Mouse (Mus musculus): ENCODE measurements at regions not wholly inside any gene's neighbourhood (a gene's known extent, or its start where the extent isn't known, plus 50 kb on each side); places are given as distances from the start of the nearest gene placed in this dataset.

DNA sequence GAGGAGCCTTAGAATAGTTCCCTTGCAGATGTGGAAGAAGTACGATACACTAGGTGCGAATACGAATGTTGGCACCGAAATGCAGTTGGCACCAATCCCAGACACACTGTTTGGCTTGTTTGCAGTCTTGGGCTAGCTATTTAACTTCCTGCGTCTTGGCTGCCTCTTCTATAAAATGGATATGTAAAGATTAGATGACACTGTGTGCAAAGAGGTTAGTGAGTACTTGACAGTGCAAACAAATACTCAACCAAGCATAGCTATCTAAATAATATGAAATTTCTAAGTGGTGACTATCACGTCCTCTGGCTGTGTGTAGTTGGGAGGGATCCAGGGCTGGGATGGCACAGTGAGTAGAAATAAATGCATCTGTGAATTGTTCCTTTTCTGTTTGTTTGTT lies 86.9 kb downstream of the Ccdc71l start:
- 91% methylated on average over 6 of the region's 6 CpGs for WGBS
- no peaks in the 10 kb centered on the region for H3K36me3 ChIP-seq
- no peak overlapping the region for H3K9ac ChIP-seq
- H3K9me3 ChIP-seq, result no peaks in the 10 kb centered on the region
- ATAC-seq (ENCODE audit: low FRiP score, low read depth), result no peak
- H3K4me1 ChIP-seq, result no peaks in the 10 kb centered on the region
- no peaks in the 10 kb centered on the region for H3K27me3 ChIP-seq (replicated peaks)
- no peak overlapping the region for H3K27ac ChIP-seq
- H3K4me2 ChIP-seq (replicated peaks), result no peak overlapping the region
- H3K4me3 ChIP-seq, result no peak overlapping the region

DNA sequence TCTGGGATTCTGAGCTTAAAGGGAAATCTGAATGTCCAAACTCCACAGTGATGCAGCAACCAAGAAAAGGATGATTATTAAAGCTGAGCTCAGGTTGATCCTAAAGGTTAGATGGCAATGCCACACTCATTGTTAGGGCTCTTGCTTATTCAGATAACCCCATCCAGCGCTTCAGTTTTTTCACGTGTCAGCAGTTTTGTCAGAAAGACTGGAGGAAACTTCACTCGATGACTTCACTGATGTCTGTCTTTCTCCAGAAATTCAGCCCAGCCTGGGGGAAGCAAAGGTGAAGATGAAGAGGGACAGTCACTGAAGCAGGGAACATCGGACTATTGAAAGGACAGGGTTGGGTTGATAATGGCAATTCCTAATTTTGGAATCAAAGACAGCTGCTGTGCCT lies 91.4 kb downstream of the Ccdc71l start:
- Histone ChIP-seq H3K9ac (no peak overlapping the region), H3K4me3 (no peak overlapping the region), H3K9me3 (no peaks in the 10 kb centered on the region), H3K27ac (no peak overlapping the region), H3K4me1 (no peaks in the 10 kb centered on the region), H3K4me2 (replicated peaks) (no peak overlapping the region), H3K27me3 (replicated peaks) (no peaks in the 10 kb centered on the region), H3K36me3 (no peaks in the 10 kb centered on the region)
- 86% methylated on average over 4 of the region's 4 CpGs for WGBS
- ATAC-seq (ENCODE audit: low FRiP score, low read depth), result no peak

DNA sequence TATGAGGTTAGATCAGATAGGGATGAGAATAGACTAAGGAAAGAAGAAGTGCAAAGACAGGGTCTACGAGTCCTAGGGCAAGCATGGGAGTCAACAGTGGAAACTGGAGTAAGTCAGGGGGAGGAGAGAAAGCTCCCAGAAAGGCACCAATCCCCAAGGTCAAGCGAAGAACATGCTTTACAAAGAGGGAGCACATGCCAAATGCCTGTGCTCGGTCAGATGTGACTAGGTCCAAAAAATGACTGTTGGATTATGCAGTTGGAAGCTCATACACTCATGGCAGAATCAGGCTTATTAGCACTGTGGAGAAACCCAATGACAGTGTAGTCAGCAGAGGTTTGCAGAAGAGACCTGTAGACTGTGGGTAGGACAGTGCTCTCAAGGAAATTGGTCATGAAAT lies 100.9 kb downstream of the Ccdc71l start:
- Histone ChIP-seq H3K36me3 (no peaks in the 10 kb centered on the region), H3K9me3 (no peaks in the 10 kb centered on the region), H3K4me2 (replicated peaks) (no peak overlapping the region), H3K4me1 (no peaks in the 10 kb centered on the region), H3K27me3 (replicated peaks) (no peaks in the 10 kb centered on the region), H3K9ac (no peak overlapping the region), H3K4me3 (no peak overlapping the region), H3K27ac (no peak overlapping the region)
- ATAC-seq (ENCODE audit: low FRiP score, low read depth), result no peak
- WGBS, result 79% methylated on average over 3 of the region's 3 CpGs

DNA sequence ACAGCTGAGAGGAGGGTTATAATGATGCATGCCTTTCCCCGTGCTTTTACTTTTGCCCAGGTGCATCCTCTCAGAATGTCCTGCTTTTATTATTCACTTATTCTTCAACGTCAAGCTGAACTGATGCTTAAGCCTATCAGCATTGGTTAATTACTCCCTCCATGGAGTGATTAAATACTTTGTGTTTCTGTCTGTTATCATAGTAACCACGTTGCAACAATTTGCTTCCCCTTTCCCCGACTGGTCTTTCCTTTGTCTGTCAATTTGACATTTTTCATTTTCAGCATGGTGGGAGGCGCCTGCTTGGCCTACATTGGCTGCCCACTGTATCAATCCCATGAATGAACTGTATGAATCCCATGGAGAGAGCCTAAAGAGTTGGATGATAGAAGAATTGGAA lies 101.8 kb downstream of the Ccdc71l start:
- no peaks in the 10 kb centered on the region for H3K9me3 ChIP-seq
- no peak for ATAC-seq (ENCODE audit: low FRiP score, low read depth)
- no peak overlapping the region for H3K4me2 ChIP-seq (replicated peaks)
- no peaks in the 10 kb centered on the region for H3K4me1 ChIP-seq
- H3K27ac ChIP-seq, result no peak overlapping the region
- no peak overlapping the region for H3K9ac ChIP-seq
- WGBS, result 73% methylated on average over 5 of the region's 5 CpGs
- no peak overlapping the region for H3K4me3 ChIP-seq
- no peaks in the 10 kb centered on the region for H3K27me3 ChIP-seq (replicated peaks)
- no peaks in the 10 kb centered on the region for H3K36me3 ChIP-seq

DNA sequence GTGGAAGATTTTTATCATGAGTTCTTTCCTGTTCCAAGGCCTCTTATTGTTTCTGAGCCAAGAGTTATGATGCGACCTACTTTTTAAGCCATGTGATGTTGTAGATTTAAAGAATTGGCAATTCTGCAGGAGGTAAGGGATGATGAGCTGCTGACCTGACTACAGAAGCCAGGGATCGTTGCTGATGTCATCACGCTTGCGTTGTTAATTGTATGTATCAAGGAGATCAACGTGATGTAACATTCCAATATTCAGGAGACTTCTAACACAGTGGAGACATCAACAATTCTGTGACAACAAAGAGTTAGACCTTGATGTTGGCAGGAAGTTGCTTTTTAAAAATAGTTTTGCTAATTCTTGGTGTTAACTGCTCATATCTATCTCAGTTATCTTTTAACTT lies 102.5 kb downstream of the Ccdc71l start:
- ATAC-seq (ENCODE audit: low FRiP score, low read depth), result no peak
- H3K27ac ChIP-seq, result no peak overlapping the region
- H3K9ac ChIP-seq, result no peak overlapping the region
- 90% methylated on average over 5 of the region's 5 CpGs for WGBS
- no peak overlapping the region for H3K4me2 ChIP-seq (replicated peaks)
- no peaks in the 10 kb centered on the region for H3K27me3 ChIP-seq (replicated peaks)
- no peaks in the 10 kb centered on the region for H3K9me3 ChIP-seq
- no peak overlapping the region for H3K4me3 ChIP-seq
- H3K4me1 ChIP-seq, result no peaks in the 10 kb centered on the region
- H3K36me3 ChIP-seq, result no peaks in the 10 kb centered on the region

DNA sequence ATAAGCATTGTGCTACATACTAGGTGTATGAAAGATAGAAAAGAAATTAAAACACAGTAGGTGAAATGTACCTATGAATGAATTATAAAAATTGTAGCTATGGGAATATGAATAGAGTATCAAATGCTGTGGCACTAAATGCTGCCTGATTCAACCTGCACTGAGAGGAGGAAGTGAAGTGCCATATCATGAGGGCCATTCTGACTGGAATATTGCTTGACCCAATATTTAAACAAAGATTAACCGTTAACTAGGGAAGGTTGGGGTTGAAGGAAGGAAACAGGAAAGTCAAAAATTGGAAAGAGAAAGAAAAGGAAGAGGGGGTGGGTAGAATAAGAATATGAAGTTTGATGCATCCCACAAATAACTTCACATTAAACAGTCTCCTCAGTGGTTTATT lies 103.8 kb downstream of the Ccdc71l start:
- 88% methylated on average over 1 of the region's 1 CpGs for WGBS
- Histone ChIP-seq H3K4me2 (replicated peaks) (no peak overlapping the region), H3K27ac (no peak overlapping the region), H3K27me3 (replicated peaks) (no peaks in the 10 kb centered on the region), H3K9me3 (no peaks in the 10 kb centered on the region), H3K36me3 (no peaks in the 10 kb centered on the region), H3K4me3 (no peak overlapping the region), H3K9ac (no peak overlapping the region), H3K4me1 (no peaks in the 10 kb centered on the region)
- no peak for ATAC-seq (ENCODE audit: low FRiP score, low read depth)

DNA sequence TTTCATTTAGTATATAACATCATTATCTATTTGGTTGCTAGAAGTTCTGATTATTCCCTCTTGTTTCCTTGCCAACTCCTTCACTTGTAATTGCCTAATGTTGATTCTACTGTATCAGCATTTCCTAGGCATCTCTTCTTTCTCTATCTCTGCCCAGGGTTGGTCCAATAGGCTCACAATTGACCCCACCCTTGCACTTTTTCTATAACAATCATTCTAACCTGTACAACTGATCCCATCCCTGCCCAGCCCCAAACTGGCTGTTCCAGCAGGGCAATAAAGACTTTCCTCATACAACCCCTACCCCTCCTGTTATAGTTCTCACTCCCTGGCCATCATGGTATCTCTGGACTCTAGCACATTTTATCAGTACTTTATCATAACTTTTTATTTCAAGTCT lies 104.3 kb downstream of the Ccdc71l start:
- Histone ChIP-seq H3K9ac (no peak overlapping the region), H3K4me3 (no peak overlapping the region), H3K9me3 (no peaks in the 10 kb centered on the region), H3K4me2 (replicated peaks) (no peak overlapping the region), H3K36me3 (no peaks in the 10 kb centered on the region), H3K27ac (no peak overlapping the region), H3K4me1 (no peaks in the 10 kb centered on the region), H3K27me3 (replicated peaks) (no peaks in the 10 kb centered on the region)
- ATAC-seq (ENCODE audit: low FRiP score, low read depth), result no peak

DNA sequence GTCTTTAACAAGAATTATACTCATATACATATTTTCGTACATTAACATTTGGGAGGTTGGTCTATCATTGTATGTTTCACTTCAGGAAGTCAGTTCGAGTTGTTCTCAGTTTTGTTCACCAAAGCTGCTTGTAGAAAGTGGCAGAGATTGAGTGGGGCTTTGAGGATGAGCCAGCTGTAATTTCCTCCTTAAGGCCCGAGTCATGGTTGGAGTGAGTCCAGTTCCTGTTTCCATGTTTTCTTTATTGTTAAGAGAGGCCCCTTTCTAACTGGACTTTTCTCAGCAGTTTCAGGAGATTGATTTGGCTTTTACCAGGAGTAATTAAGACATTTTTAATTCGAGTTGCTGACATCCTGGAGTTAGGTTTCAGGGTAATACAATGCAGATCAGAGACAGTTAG lies 107.7 kb downstream of the Ccdc71l start:
- H3K36me3 ChIP-seq, result no peaks in the 10 kb centered on the region
- no peak overlapping the region for H3K9ac ChIP-seq
- no peak overlapping the region for H3K4me3 ChIP-seq
- H3K4me2 ChIP-seq (replicated peaks), result no peak overlapping the region
- ATAC-seq (ENCODE audit: low FRiP score, low read depth), result no peak
- H3K27ac ChIP-seq, result no peak overlapping the region
- H3K9me3 ChIP-seq, result no peaks in the 10 kb centered on the region
- no peaks in the 10 kb centered on the region for H3K4me1 ChIP-seq
- WGBS, result 71% methylated on average over 4 of the region's 4 CpGs
- no peaks in the 10 kb centered on the region for H3K27me3 ChIP-seq (replicated peaks)

DNA sequence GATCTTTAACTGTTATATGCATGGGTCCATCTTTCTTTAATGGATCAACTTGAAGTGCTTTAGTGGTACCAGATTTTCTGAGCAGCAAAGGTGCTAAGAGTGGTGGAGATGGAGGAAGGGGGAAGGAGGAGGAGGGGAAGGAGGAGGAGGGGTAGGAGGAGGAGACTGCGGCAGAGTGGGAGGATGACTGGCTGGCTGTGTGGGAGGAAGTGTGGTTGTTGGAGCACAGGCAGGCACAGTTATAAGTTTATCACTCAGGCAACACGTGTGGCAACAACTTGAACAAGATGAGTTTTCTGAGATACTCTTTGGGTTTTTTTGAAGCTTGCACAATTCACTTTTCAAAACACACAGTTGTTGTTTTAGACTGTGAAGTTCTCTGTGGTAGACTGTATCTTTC lies 108.2 kb downstream of the Ccdc71l start:
- H3K4me1 ChIP-seq, result no peaks in the 10 kb centered on the region
- H3K27me3 ChIP-seq (replicated peaks), result no peaks in the 10 kb centered on the region
- no peaks in the 10 kb centered on the region for H3K36me3 ChIP-seq
- H3K27ac ChIP-seq, result no peak overlapping the region
- no peak for ATAC-seq (ENCODE audit: low FRiP score, low read depth)
- no peaks in the 10 kb centered on the region for H3K9me3 ChIP-seq
- no peak overlapping the region for H3K4me3 ChIP-seq
- WGBS, result 58% methylated on average over 2 of the region's 2 CpGs
- no peak overlapping the region for H3K4me2 ChIP-seq (replicated peaks)
- no peak overlapping the region for H3K9ac ChIP-seq

DNA sequence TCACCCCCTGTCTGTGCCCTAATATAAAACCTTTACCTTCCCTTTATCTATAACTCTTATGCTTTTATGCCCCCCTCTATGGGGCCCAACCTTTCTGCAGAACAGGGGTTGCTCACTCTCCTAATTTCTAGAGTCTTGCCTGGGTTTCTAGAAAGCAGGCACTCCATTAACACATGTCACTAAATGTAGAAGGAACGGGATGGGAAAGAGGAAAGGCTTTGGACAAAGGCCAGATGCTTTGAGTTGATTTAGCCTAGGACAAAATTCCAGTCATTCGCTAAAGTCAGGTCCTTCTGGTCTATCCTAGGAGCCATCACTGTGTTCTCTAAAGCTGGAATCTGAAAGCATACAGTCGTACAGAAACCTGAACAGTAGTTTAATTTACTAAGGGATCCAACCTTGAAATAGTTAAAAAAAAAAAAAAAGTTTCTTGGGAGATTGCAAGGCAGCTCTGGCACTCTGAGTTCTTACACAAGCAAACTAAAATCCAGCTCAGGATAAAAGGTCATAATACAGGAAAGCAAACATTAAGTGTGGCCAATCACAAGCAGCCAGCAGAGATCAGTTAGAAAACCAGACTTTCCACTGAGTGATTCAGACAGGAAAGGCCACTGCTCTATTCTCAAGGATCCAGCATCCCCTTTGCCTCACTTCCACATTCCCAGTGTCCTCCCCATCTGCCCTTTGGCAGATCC lies 109.5 kb downstream of the Ccdc71l start:
- no peak overlapping the region for H3K27ac ChIP-seq
- no peaks in the 10 kb centered on the region for H3K27me3 ChIP-seq (replicated peaks)
- no peaks in the 10 kb centered on the region for H3K9me3 ChIP-seq
- no peak overlapping the region for H3K4me3 ChIP-seq
- no peak overlapping the region for H3K9ac ChIP-seq
- H3K4me1 ChIP-seq, result no peaks in the 10 kb centered on the region
- H3K4me2 ChIP-seq (replicated peaks), result no peak overlapping the region
- ATAC-seq (ENCODE audit: low FRiP score, low read depth), result no peak
- H3K36me3 ChIP-seq, result no peaks in the 10 kb centered on the region
- WGBS, result 70% methylated on average over 3 of the region's 3 CpGs

DNA sequence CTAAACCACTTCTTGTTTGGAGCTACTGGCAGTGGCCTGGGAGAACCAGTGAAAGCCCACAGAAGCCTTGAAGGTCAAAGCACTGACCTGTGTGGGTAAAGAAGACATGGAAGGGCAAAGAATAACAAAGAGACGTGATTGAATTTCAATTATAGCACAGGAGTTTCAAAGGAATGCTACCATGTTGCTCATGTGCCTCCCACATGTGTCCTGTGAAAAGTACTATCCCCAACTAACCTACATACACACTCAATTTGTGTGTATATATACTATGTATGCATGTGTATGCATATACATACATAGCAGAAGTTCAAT lies 110.0 kb downstream of the Ccdc71l start:
- Histone ChIP-seq H3K4me3 (no peak overlapping the region), H3K27me3 (replicated peaks) (no peaks in the 10 kb centered on the region), H3K9me3 (no peaks in the 10 kb centered on the region), H3K4me1 (no peaks in the 10 kb centered on the region), H3K4me2 (replicated peaks) (no peak overlapping the region), H3K36me3 (no peaks in the 10 kb centered on the region), H3K27ac (no peak overlapping the region), H3K9ac (no peak overlapping the region)
- no peak for ATAC-seq (ENCODE audit: low FRiP score, low read depth)
- WGBS, result 57% methylated on average over 1 of the region's 1 CpGs

DNA sequence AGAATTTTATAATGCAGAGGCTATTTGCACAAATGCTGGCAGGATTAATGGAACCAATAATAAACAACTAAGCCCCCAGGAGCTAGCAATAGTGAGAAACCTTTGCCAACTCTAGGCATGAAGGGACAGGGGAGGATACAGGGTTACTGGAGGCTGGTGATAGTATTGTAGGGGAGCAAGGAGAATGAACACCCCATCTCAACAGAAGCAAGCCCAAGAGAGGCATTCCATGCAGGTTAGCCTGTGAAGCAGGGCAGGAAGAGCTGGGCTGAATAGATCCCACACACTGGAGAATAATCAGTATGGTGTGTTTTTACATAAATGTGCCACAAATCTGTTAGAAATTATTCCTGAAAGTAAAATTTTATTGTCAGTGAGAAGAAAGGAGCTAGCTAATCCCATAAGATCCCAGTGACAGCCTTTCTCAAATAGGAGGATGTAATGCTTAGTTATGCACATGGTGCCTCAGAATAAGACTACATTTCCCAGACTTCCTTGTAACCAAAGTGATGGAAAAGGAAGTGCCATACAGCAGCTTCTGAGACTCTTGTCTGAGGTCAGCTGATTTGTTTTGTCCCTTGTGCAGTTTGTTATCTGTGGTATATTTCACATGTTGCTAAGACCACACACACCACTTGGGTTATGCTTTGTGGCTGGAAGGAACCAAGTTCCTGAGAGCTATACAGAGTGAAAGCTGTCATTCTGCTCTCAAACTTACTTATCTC lies 111.1 kb downstream of the Ccdc71l start:
- no peaks in the 10 kb centered on the region for H3K4me1 ChIP-seq
- no peaks in the 10 kb centered on the region for H3K27me3 ChIP-seq (replicated peaks)
- H3K36me3 ChIP-seq, result no peaks in the 10 kb centered on the region
- no peak overlapping the region for H3K4me2 ChIP-seq (replicated peaks)
- no peaks in the 10 kb centered on the region for H3K9me3 ChIP-seq
- H3K27ac ChIP-seq, result no peak overlapping the region
- H3K4me3 ChIP-seq, result no peak overlapping the region
- H3K9ac ChIP-seq, result no peak overlapping the region
- no peak for ATAC-seq (ENCODE audit: low FRiP score, low read depth)

DNA sequence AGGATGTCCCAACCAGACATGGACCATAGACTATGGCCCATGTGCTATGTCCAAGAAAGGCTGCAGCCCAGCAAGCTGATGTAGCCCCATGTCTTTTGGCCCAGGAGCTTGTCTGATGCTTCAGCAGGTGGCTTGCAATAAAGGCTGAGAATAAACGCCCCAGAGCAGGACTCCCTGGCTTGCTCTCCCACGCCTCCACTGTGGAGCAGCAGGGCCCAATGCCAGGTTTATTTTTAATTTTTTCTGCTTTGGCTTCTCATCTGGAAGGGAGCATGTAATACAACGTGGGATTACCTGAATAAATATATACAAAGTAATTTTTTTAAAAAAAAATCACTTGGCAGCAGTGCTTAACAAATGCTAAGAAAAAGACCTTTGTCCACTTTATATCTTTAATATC lies 125.7 kb downstream of the Ccdc71l start:
- Histone ChIP-seq H3K9ac (no peak overlapping the region), H3K27me3 (replicated peaks) (no peaks in the 10 kb centered on the region)
- WGBS, result 71% methylated on average over 3 of the region's 3 CpGs

More for the DNA sequence above, 125.7 kb downstream of the Ccdc71l start:
- no peak overlapping the region for H3K4me3 ChIP-seq
- no peaks in the 10 kb centered on the region for H3K36me3 ChIP-seq
- no peaks in the 10 kb centered on the region for H3K4me1 ChIP-seq
- no peak for ATAC-seq (ENCODE audit: low FRiP score, low read depth)
- H3K4me2 ChIP-seq (replicated peaks), result no peak overlapping the region
- no peaks in the 10 kb centered on the region for H3K9me3 ChIP-seq
- H3K27ac ChIP-seq, result no peak overlapping the region

Measured in neural tube, embryonic 12.5 days (tissue).